Mouse (Mus musculus) E14TG2a.4 (cell line): ENCODE measurements around the gene Sema5b.

Experiments used
- CTCF ChIP-seq: conservative IDR thresholded peaks from 2 replicates; pipeline ENCODE4 v1.5.1; 2014; ENCODE audit warnings: low read length
- NANOG ChIP-seq: IDR thresholded peaks from 2 replicates; pipeline ENCODE4 v1.6.1; 2014; ENCODE audit warnings: borderline replicate concordance, low read length, mixed read lengths
- POU5F1 ChIP-seq: IDR thresholded peaks from 2 replicates; pipeline ENCODE4 v1.6.1; 2014; ENCODE audit warnings: low read length, borderline replicate concordance

DNA sequence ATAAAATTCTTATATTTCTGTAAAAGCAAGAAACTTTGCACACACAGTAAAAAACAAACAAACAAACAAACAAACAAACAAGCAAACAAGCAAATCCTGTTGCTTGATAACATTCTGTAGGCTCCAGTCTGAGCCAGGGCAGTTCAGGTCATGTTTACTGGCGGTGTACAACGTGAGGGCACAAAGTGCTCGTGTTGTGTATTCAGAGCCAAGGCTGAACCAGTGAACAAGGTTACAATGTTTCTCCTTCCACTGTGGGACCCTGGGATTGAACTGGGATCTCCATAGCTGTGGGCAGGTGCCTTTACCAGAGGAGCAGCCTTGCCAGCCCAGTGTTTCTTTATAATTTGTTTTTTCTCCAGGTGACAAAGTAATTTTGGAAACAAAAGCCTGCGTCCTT is 35.2 kb upstream of the Sema5b start:
- no peak for TF ChIP-seq CTCF
- no peak for TF ChIP-seq POU5F1
- no peak for TF ChIP-seq NANOG
